Mouse (Mus musculus): ENCODE data around the gene Tnfrsf1b. TPM values are rescaled to one million over a fixed set of nuclear protein-coding genes. Genes with fewer than 3 reads are reported as not detected.

The Tnfrsf1b gene
- total and polyA plus RNA-seq, 3 experiments, result 11.4 to 21.6 (median 14.9) TPM

DNA sequence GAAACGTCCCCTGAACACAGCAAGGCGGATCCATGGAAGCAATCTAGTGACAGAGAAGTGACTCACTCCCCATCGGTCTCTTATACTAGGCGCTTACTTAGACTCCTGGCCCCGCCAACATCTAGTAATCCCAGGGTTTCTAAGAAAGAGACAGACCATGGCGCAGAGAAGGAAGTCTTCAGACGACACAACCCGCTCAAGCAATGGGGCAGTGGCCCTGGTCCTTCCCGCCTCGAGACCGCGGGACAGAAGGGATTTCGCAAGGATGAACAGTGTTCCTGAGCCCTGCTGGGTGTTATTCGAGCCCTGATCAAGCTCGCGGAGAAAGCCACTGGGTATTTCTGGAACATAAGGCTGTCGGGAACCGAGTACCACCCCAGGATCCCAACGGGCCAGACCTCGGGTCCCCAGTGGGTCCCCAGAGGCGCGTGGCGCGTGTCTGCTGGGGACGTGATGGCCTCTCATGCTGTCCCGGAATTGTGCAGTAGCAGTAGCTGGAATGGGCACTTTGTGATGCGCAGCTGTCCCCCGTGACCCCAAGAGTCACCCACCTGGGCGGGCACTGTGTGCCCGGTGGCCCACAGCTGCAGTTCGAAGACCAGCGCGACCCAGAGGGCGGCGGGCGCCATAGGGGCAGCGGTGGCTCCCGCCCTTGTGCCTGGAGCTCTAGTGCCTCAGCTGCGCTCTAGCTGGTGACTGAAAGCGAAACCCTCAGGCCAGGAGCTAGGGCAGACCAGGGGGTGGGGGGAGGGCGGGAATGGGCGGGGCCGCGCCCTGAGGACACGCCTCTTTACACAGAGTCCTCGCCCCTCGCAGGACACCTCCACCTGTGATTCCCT lies at the start of gene Tnfrsf1b (continued):
- peak; percentile 32 for TF ChIP-seq SMC3 (IDR thresholded peaks at IDR 0.05; ENCODE audit: low read depth, low read length)

DNA sequence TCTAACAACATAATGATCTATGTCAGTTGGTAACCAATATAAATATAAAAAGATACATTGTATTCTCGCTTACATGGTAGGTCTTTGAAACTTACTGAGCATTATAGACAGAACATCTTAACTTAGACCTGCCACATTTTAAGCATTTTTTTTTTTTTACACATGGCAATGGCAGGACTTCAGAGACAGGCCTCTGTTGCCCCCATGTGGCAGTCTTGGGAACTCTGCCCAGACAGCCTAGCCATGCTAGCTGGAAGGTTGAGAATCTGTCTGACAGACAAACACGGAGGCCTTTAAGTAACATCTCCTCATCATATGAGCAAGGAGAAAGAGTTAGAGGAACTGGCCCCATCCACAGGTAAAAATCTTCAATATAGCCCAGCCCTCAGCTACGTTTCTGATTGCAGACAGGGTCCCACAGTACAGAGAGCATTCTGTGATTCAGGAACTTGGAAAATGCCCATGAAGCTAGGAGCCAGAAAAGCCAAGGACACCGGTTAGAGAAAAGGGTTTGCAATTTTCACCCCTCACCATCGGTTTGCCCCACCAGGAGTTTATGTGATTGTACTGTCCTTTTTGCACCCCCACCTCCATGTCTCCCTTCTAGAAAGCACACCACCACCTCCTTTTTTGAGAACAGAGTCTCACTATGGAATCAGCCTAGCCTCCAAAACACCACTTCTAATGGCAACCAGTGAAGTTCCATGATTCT lies 49.1 kb upstream of the Tnfrsf1b start:
- in situ Hi-C loops (cut with MboI; ENCODE audit: low pct_ligation_motif_present, low pct_unique_long_range_greater_than_20kb, low sequenced_read_pairs) (loop anchor here (25.0 kb wide), 1 partner anchor 408 kb away; the partner anchor contains the start of gene Dhrs3), dilution Hi-C loops (cut with MboI; ENCODE audit: extremely low pct_ligation_motif_present, extremely low pct_unique_long_range_greater_than_20kb, low sequenced_read_pairs) (no loop called here)
- no peak overlapping the region for H3K27ac ChIP-seq (ENCODE audit: insufficient read depth, low read depth)
- peak; percentile 74 for DNase-seq (ENCODE audit: extremely low read depth)
- peaks cover 7 to 18% of the 10 kb centered on the region in 2 experiments for H3K4me1 ChIP-seq (ENCODE audit: control insufficient read depth in 1 of 2, insufficient read depth in 2 of 2)
- H3K36me3 ChIP-seq (replicated peaks in 1 of 2; ENCODE audit: control insufficient read depth in 1 of 2, insufficient read depth in 1 of 2, low read length in 1 of 2), result peaks cover 18 to 51% of the 10 kb centered on the region in 2 experiments
- no peak overlapping the region for H3K9ac ChIP-seq (ENCODE audit: insufficient read depth, low read depth)
- no peaks in the 10 kb centered on the region for H3K27me3 ChIP-seq (replicated peaks)
- H3K4me2 ChIP-seq (ENCODE audit: insufficient read depth, low read depth, poor library complexity, severe bottlenecking), result no peak overlapping the region
- no peaks in the 10 kb centered on the region for H3K79me2 ChIP-seq (replicated peaks; ENCODE audit: control insufficient read depth, extremely low read depth, insufficient read depth, poor library complexity, severe bottlenecking)
- TF ChIP-seq NELFE (IDR thresholded peaks at IDR 0.05; ENCODE audit: low read depth, low read length) (no peak), MAFK (IDR thresholded peaks at IDR 0.05; ENCODE audit: insufficient replicate concordance, low read length) (no peak), ZNF384 (IDR thresholded peaks at IDR 0.05; ENCODE audit: low read depth, low read length) (peak; percentile 98), CTCF (conservative IDR thresholded peaks at IDR 0.05 in 1 of 2, IDR thresholded peaks at IDR 0.05 in 1 of 2; ENCODE audit: low read depth in 2 of 2, low read length in 2 of 2) (peak; percentile 63 to 89), ELF1 (IDR thresholded peaks at IDR 0.05; ENCODE audit: low read depth, low read length) (no peak), MAZ (IDR thresholded peaks at IDR 0.05; ENCODE audit: low read depth, low read length) (no peak), SMC3 (IDR thresholded peaks at IDR 0.05; ENCODE audit: low read depth, low read length) (peak; percentile 85), RAD21 (IDR thresholded peaks at IDR 0.05; ENCODE audit: low read depth, low read length) (peak; percentile 85), PAX5 (IDR thresholded peaks at IDR 0.05; ENCODE audit: low read length) (no peak), RCOR1 (conservative IDR thresholded peaks at IDR 0.05; ENCODE audit: low read depth, low read length) (no peak), TCF12 (IDR thresholded peaks at IDR 0.05; ENCODE audit: low read depth, low read length) (no peak), EP300 (IDR thresholded peaks at IDR 0.05; ENCODE audit: low read length) (no peak), JUND (conservative IDR thresholded peaks at IDR 0.05; ENCODE audit: low read depth, low read length) (no peak)
- H3K9me3 ChIP-seq (replicated peaks; ENCODE audit: low read length), result no peaks in the 10 kb centered on the region
- H3K4me3 ChIP-seq (replicated peaks in 1 of 3; ENCODE audit: low read depth in 2 of 3, low read length in 2 of 3, poor library complexity in 1 of 3), result no peak overlapping the region

DNA sequence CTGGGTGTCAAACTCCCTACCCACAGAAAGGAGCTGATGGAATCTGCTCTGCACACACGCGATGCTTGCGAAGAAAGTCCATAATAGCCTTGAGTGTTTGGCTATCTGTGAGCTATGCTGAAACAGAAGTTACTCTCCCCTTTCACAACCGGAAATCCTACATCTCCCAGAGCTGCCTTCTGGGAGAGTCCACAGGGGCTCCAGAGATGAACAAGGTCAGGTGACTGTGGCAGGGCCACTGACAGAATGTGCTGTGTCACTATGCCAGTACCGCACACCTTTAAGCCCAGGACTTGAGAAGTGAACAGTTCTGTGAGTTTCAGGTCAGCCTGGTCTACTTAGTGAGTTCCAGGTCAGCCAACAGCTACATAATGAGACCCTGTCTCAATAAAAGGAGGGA lies 47.9 kb upstream of the Tnfrsf1b start:
- peaks cover 3 to 13% of the 10 kb centered on the region in 2 experiments; a peak in 3 of 4 replicates for H3K4me1 ChIP-seq (ENCODE audit: control insufficient read depth in 1 of 2, insufficient read depth in 2 of 2)
- dilution Hi-C loops (cut with MboI; ENCODE audit: extremely low pct_ligation_motif_present, extremely low pct_unique_long_range_greater_than_20kb, low sequenced_read_pairs) (no loop called here), in situ Hi-C loops (cut with MboI; ENCODE audit: low pct_ligation_motif_present, low pct_unique_long_range_greater_than_20kb, low sequenced_read_pairs) (loop anchor here (25.0 kb wide), 1 partner anchor 407 kb away; the partner anchor contains the start of gene Dhrs3)
- H3K27ac ChIP-seq (ENCODE audit: insufficient read depth, low read depth), result no peak overlapping the region
- peaks cover 18 to 56% of the 10 kb centered on the region in 2 experiments for H3K36me3 ChIP-seq (replicated peaks in 1 of 2; ENCODE audit: control insufficient read depth in 1 of 2, insufficient read depth in 1 of 2, low read length in 1 of 2)
- no peaks in the 10 kb centered on the region for H3K79me2 ChIP-seq (replicated peaks; ENCODE audit: control insufficient read depth, extremely low read depth, insufficient read depth, poor library complexity, severe bottlenecking)
- no peak overlapping the region for H3K9ac ChIP-seq (ENCODE audit: insufficient read depth, low read depth)
- DNase-seq (ENCODE audit: extremely low read depth), result no peak
- no peak overlapping the region for H3K4me3 ChIP-seq (replicated peaks in 1 of 3; ENCODE audit: low read depth in 2 of 3, low read length in 2 of 3, poor library complexity in 1 of 3)
- H3K4me2 ChIP-seq (ENCODE audit: insufficient read depth, low read depth, poor library complexity, severe bottlenecking), result no peak overlapping the region
- TF ChIP-seq MAZ (IDR thresholded peaks at IDR 0.05; ENCODE audit: low read depth, low read length) (no peak), NRF1 (IDR thresholded peaks at IDR 0.05; ENCODE audit: low read depth, low read length) (no peak), JUN (IDR thresholded peaks at IDR 0.05; ENCODE audit: insufficient read depth, low read depth, low read length) (no peak), RAD21 (IDR thresholded peaks at IDR 0.05; ENCODE audit: low read depth, low read length) (no peak), ZC3H11A (IDR thresholded peaks at IDR 0.05; ENCODE audit: low read depth, low read length) (no peak), UBTF (IDR thresholded peaks at IDR 0.05; ENCODE audit: low read depth, low read length) (no peak), TBP (conservative IDR thresholded peaks at IDR 0.05; ENCODE audit: low read depth, low read length) (no peak), ETS1 (conservative IDR thresholded peaks at IDR 0.05; ENCODE audit: low read depth, low read length) (no peak), MAFK (IDR thresholded peaks at IDR 0.05; ENCODE audit: insufficient replicate concordance, low read length) (no peak), PAX5 (IDR thresholded peaks at IDR 0.05; ENCODE audit: low read length) (no peak), POLR2A (IDR thresholded peaks at IDR 0.05; ENCODE audit: low read depth, low read length) (no peak), TCF12 (IDR thresholded peaks at IDR 0.05; ENCODE audit: low read depth, low read length) (no peak), CHD1 (IDR thresholded peaks at IDR 0.05; ENCODE audit: low read depth, low read length) (no peak), KAT2A (IDR thresholded peaks at IDR 0.05; ENCODE audit: insufficient replicate concordance, low read length) (no peak), NELFE (IDR thresholded peaks at IDR 0.05; ENCODE audit: low read depth, low read length) (no peak), MXI1 (IDR thresholded peaks at IDR 0.05; ENCODE audit: low read depth, low read length) (no peak), RCOR1 (conservative IDR thresholded peaks at IDR 0.05; ENCODE audit: low read depth, low read length) (no peak)
- no peaks in the 10 kb centered on the region for H3K9me3 ChIP-seq (replicated peaks; ENCODE audit: low read length)
- H3K27me3 ChIP-seq (replicated peaks), result no peaks in the 10 kb centered on the region
